Mouse (Mus musculus) forebrain, embryonic 13.5 days (tissue): ENCODE results near the gene Dhdh. TPM values are rescaled to one million over a fixed set of nuclear protein-coding genes. Genes with fewer than 3 reads are reported as not detected.
A peak's percentile ranks its signal among the peaks of the same experiment; 100 is the strongest.
"Not testable (repeated sequence)": the region's sequence is repeated elsewhere in the genome, so short reads cannot be mapped to it uniquely, and the experiment has no call there.

Experiments
- ATAC-seq: fragments of 200-750 bp; cut with Nextera tagmentation; 2 replicates; pipeline ENCODE4 v1.8.0; 2017
- H3K27ac ChIP-seq: fragments of 300-500 bp; sonication (generic); 2 replicates; pipeline ENCODE4 v1.5.1; 2015; ENCODE audit warnings: inconsistent platforms, mild to moderate bottlenecking, moderate library complexity
- H3K27me3 ChIP-seq: fragments of 300-500 bp; sonication (generic); 2 replicates; pipeline ENCODE4 v1.6.1; 2015; ENCODE audit warnings: mild to moderate bottlenecking, inconsistent platforms
- H3K36me3 ChIP-seq: fragments of 300-500 bp; sonication (generic); 2 replicates; pipeline ENCODE4 v1.6.1; 2015; ENCODE audit warnings: mild to moderate bottlenecking, inconsistent platforms; ENCODE audit not compliant: poor library complexity, severe bottlenecking
- H3K4me1 ChIP-seq: fragments of 300-500 bp; sonication (generic); 2 replicates; pipeline ENCODE4 v1.6.1; 2015; ENCODE audit warnings: inconsistent platforms
- H3K4me2 ChIP-seq: fragments of 300-500 bp; sonication (generic); 2 replicates; pipeline ENCODE4 v1.6.1; 2015; ENCODE audit warnings: inconsistent platforms, mild to moderate bottlenecking, moderate library complexity
- H3K4me3 ChIP-seq: fragments of 300-500 bp; sonication (generic); 2 replicates; pipeline ENCODE4 v1.5.1; 2015; ENCODE audit warnings: mild to moderate bottlenecking, inconsistent platforms
- H3K9ac ChIP-seq: fragments of 300-500 bp; sonication (generic); 2 replicates; pipeline ENCODE4 v1.6.1; 2015; ENCODE audit warnings: mild to moderate bottlenecking, inconsistent platforms
- H3K9me3 ChIP-seq: fragments of 300-500 bp; sonication (generic); replicated peaks from 2 replicates; pipeline ENCODE4 v1.6.1; 2016; ENCODE audit warnings: inconsistent platforms
- WGBS: fragments of 180-500 bp; shearing (Covaris S2); methylation state at CpG from one replicate; pipeline ENCODE4 v1.1.7; 2015; 5-methylcytosine and 5-hydroxymethylcytosine counted together
- polyA plus RNA-seq: library from polyadenylated mRNA; unstranded; fragments of >200 nt; fragmentation: Nextera tagmentation; extraction: Ambion mirVana; gene quantifications from 2 replicates; pipeline ENCODE4 v1.2.1, GENCODE M21; 2015

The Dhdh gene
- polyA plus RNA-seq, 1 experiment from 2014 or later: 3.1 TPM

- no peak for ATAC-seq
- Histone ChIP-seq H3K9me3 (no peaks in the 10 kb centered on the region), H3K4me3 (no peak overlapping the region), H3K4me1 (peaks cover 19% of the 10 kb centered on the region), H3K27ac (no peak overlapping the region), H3K27me3 (no peaks in the 10 kb centered on the region), H3K4me2 (no peak overlapping the region), H3K9ac (no peak overlapping the region), H3K36me3 (no peaks in the 10 kb centered on the region)
- 85% methylated on average over 7 of the region's 7 CpGs for WGBS
These were observed 2.4 kb downstream of the Dhdh start for GRCm38 (mm10) chr7:45486158-45486557.

DNA sequence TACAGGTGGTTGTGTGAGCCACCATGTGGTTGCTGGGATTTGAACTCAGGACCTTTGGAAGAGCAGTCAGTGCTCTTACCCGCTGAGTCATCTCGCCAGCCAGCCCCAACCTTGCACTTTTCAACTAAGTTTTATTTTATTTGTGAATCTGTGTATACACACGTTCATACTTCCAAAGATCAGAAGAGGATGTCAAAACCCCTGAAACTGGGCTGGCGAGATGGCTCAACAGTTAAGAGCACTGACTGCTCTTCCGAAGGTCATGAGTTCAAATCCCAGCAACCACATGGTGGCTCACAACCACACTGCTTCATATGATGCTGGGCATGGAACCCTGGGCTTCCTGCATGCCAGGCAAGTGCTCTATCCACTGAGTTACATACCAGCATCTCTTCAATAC is 3.6 kb downstream of the Dhdh start:
- not testable (repeated sequence) for H3K9me3 ChIP-seq, H3K36me3 ChIP-seq, H3K27ac ChIP-seq, ATAC-seq, H3K9ac ChIP-seq, H3K4me3 ChIP-seq, H3K27me3 ChIP-seq, H3K4me2 ChIP-seq
- peaks cover 14% of the 10 kb centered on the region; the same call in 1 of the 2 replicates for H3K4me1 ChIP-seq
- WGBS: 92% methylated on average over 5 of the region's 5 CpGs

- H3K27ac ChIP-seq: no peak overlapping the region
- H3K9ac ChIP-seq: no peak overlapping the region
- 98% methylated on average over 1 of the region's 1 CpGs for WGBS
- H3K4me2 ChIP-seq: no peak overlapping the region
- H3K4me1 ChIP-seq: no peaks in the 10 kb centered on the region
- no peaks in the 10 kb centered on the region for H3K36me3 ChIP-seq
- no peaks in the 10 kb centered on the region for H3K27me3 ChIP-seq
- H3K9me3 ChIP-seq: no peaks in the 10 kb centered on the region
- ATAC-seq: no peak
- no peak overlapping the region for H3K4me3 ChIP-seq
These were observed 6.4 kb downstream of the Dhdh start for GRCm38 (mm10) chr7:45482166-45482565.

DNA sequence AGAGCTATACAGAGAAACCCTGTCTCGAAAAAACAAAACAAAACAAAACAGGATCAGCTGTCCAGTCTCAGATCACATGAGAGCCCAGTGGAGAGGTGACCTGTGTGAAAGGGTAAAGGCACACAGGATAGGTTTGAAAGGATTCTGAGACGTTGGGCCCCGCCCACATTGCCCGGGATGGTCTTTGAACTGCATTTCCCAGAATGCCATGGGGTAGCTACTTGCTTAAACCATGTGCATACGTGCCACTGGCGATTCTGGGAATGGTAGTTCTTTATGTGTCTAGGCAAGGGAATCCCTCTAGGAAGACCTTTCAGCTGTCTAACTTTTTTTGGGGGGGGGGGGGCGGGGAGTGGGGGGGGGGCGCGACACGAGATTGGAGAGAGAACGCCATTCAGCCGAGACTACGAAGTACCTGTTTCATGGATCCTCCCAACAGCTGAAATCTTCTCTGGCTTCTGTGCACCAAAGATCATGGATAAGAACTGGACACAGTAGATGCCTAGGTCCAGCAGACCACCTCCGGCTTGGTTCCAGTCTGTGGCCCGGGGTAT is 7.2 kb downstream of the Dhdh start, which contains the start of gene Tulp2:
Gene Tulp2, plus strand, starts transcription at position 504 of the 554 bp plus-strand sequence.
- Histone ChIP-seq H3K4me2 (no peak within 1 kb of the TSS), H3K4me1 (no peaks in the 10 kb centered on the region), H3K9me3 (no peaks in the 10 kb centered on the region), H3K27ac (no peak within 1 kb of the TSS), H3K9ac (no peak within 1 kb of the TSS), H3K36me3 (no peaks in the 10 kb centered on the region), H3K27me3 (no peaks in the 10 kb centered on the region), H3K4me3 (no peak within 1 kb of the TSS)
- peak; percentile 89 for ATAC-seq
- 57% methylated on average over 15 of the region's 15 CpGs for WGBS

DNA sequence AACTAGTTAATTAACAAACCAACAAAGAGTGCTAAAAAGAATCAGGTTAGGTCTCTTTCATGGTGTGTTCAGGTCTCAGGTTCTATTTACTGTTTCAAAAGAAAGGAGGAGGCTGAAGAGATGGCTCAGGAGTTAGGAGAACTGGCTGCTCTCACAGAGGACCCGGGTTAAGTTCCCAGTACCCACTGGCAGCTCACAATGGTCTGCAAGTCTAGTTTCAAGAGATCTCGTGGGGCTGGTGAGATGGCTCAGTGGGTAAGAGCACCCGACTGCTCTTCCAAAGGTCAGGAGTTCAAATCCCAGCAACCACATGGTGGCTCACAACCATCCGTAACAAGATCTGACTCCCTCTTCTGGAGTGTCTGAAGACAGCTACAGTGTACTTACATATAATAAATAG is 8.3 kb downstream of the Dhdh start:
- H3K4me3 ChIP-seq, H3K9ac ChIP-seq, ATAC-seq, H3K27me3 ChIP-seq, H3K36me3 ChIP-seq, H3K4me2 ChIP-seq, H3K9me3 ChIP-seq, H3K4me1 ChIP-seq, H3K27ac ChIP-seq: not testable (repeated sequence)
- WGBS: 79% methylated on average over 4 of the region's 4 CpGs

- no peak overlapping the region for H3K9ac ChIP-seq
- no peak overlapping the region for H3K4me3 ChIP-seq
- H3K9me3 ChIP-seq: no peaks in the 10 kb centered on the region
- no peaks in the 10 kb centered on the region for H3K27me3 ChIP-seq
- H3K4me1 ChIP-seq: no peaks in the 10 kb centered on the region
- no peak overlapping the region for H3K27ac ChIP-seq
- no peak for ATAC-seq
- H3K36me3 ChIP-seq: no peaks in the 10 kb centered on the region
- WGBS: 95% methylated on average over 7 of the region's 7 CpGs
- no peak overlapping the region for H3K4me2 ChIP-seq
These were observed 9.8 kb downstream of the Dhdh start for GRCm38 (mm10) chr7:45478774-45479173.

DNA sequence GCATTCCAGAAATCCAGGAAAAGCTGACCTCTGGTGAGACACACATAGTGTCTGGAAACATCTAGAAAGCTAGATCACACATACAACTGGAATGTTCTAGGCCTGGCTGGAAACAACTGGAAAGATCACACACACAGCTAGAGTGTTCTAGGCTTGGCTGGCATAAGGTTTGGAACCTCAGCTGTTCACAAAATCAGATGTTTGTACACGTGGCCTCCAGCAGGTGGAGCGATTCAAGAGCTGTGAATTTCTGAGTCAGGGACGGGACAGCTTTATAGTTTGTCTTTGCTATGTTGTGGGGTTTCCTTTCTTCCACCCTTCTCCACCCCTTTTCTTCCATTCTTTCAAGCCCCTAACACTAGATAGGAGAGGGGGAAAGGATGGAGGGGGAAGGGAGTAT is 11.6 kb downstream of the Dhdh start:
- Histone ChIP-seq H3K4me3 (no peak overlapping the region), H3K9ac (no peak overlapping the region), H3K27ac (no peak overlapping the region; the same call in 1 of the 2 replicates), H3K4me2 (no peak overlapping the region), H3K4me1 (no peaks in the 10 kb centered on the region), H3K36me3 (no peaks in the 10 kb centered on the region), H3K9me3 (no peaks in the 10 kb centered on the region), H3K27me3 (no peaks in the 10 kb centered on the region)
- ATAC-seq: no peak
- WGBS: 11% methylated on average over 3 of the region's 3 CpGs

DNA sequence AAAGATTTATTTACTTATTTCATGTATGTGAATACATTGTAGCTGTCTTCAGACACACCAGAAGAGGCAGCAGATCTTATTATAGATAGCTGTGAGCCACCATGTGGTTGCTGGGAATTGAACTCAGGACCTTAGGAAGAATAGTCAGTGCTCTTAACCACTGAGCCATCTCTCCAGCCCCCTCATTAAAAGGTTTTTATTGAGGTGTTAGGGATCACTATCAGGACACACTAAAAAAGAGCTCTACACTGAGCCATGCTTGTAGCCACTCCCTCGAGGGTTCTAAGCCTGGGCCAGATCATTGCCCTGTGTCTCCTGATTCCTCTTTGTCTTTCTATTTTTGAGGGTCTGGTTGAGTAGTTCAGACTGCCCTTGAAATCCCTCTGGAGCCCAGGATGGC is 12.2 kb downstream of the Dhdh start:
- Histone ChIP-seq H3K27ac (no peak overlapping the region), H3K9ac (no peak overlapping the region), H3K4me3 (no peak overlapping the region), H3K27me3 (no peaks in the 10 kb centered on the region), H3K36me3 (no peaks in the 10 kb centered on the region), H3K4me1 (no peaks in the 10 kb centered on the region), H3K4me2 (no peak overlapping the region), H3K9me3 (no peaks in the 10 kb centered on the region)
- ATAC-seq: no peak
- 54% methylated on average over 1 of the region's 1 CpGs for WGBS

- Histone ChIP-seq H3K4me2 (peak overlapping the region; percentile 31; the same call in 1 of the 2 replicates), H3K4me3 (no peak overlapping the region), H3K9me3 (no peaks in the 10 kb centered on the region), H3K27ac (no peak overlapping the region), H3K27me3 (no peaks in the 10 kb centered on the region), H3K36me3 (no peaks in the 10 kb centered on the region), H3K9ac (0 out of 2 replicates have a peak overlapping the region, but pooled peaks have one; percentile 40), H3K4me1 (no peaks in the 10 kb centered on the region)
- no peak for ATAC-seq
- WGBS: 77% methylated on average over 16 of the region's 16 CpGs
These were observed 13.2 kb downstream of the Dhdh start for GRCm38 (mm10) chr7:45475291-45475969.

GRCm38 (mm10) chr7:45470869-45471268 is 17.7 kb downstream of the Dhdh start:
- Histone ChIP-seq H3K4me1 (peaks cover 8% of the 10 kb centered on the region), H3K27me3 (no peaks in the 10 kb centered on the region), H3K27ac (no peak overlapping the region), H3K9ac (no peak overlapping the region), H3K36me3 (no peaks in the 10 kb centered on the region), H3K4me2 (no peak overlapping the region), H3K9me3 (no peaks in the 10 kb centered on the region), H3K4me3 (no peak overlapping the region)
- 8% methylated on average over 3 of the region's 3 CpGs for WGBS
- no peak for ATAC-seq

GRCm38 (mm10) chr7:45467090-45467670 is 21.4 kb downstream of the Dhdh start:
- no peak; the same call in none of the 2 replicates for ATAC-seq
- H3K36me3 ChIP-seq: peaks cover 35% of the 10 kb centered on the region
- 36% methylated on average over 7 of the region's 7 CpGs for WGBS
- peak overlapping the region; percentile 92 for H3K4me3 ChIP-seq
- H3K27ac ChIP-seq: no peak overlapping the region
- H3K4me2 ChIP-seq: peak overlapping the region; percentile 95
- H3K9ac ChIP-seq: peak overlapping the region; percentile 95; the same call in 1 of the 2 replicates
- H3K4me1 ChIP-seq: peaks cover 21% of the 10 kb centered on the region
- no peaks in the 10 kb centered on the region for H3K27me3 ChIP-seq
- H3K9me3 ChIP-seq: no peaks in the 10 kb centered on the region

DNA sequence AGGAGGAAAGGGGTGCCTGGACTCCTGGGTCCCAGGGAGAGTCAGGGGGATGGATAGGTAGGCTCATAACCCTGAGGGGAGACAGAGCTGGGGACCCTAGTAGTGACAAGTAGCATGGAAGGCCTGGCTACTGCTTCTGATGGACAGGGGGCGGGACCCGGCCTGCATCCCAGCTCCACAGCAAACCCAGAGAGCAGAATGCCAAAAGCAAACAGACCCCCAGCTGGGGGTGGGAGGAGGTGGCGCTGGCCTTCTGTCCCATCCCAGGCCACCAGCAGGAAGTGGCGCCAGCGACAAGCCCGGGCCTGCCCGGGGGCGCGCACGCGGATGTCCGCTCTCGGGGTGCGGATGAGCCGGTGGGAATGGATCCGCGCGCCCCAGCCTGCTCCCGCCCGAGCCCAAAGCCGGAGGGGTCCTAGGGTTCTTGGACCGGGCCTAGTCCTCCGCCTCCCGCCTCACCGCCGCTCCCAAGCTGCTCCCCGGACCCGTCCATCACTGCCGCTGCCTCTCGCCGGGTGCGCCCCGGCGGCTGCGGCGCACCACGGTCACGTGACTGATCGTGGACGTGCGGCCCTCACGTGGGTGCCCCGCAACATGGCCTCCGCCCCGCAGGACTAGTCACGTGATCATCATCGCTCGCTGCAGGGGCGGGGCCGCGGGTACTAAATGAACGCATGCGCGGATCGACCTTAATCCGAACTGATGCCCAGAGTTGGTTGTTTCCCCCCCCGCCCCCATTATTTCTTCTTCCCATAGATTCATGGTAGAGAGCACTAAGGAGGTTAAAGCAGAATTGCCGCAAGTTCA is 22.1 kb downstream of the Dhdh start, which contains the start of gene Bax:
Gene Bax, minus strand, starts transcription at position 616 of the 807 bp plus-strand sequence.
- ATAC-seq: peak; percentile 77
- Histone ChIP-seq H3K27ac (peak within 1 kb of the TSS; percentile 69), H3K36me3 (peaks cover 42% of the 10 kb centered on the region), H3K9ac (peak within 1 kb of the TSS; percentile 95), H3K4me2 (peak within 1 kb of the TSS; percentile 95), H3K4me1 (peaks cover 21% of the 10 kb centered on the region), H3K9me3 (no peaks in the 10 kb centered on the region), H3K4me3 (peak within 1 kb of the TSS; percentile 92), H3K27me3 (no peaks in the 10 kb centered on the region)
- WGBS: under 1% methylated on average over 47 of the region's 58 CpGs
